Mouse (Mus musculus): ENCODE data around the gene Retreg1. TPM values are rescaled to one million over a fixed set of nuclear protein-coding genes. Genes with fewer than 3 reads are reported as not detected.

The Retreg1 gene
- polyA plus RNA-seq, 1 experiment from 2014 or later: 19.5 TPM

GRCm38 (mm10) chr15:25869129-25869528, 26.1 kb downstream of the Retreg1 start:
- Histone ChIP-seq H3K27me3 (ENCODE audit: control insufficient read depth, insufficient read depth, low read length) (no peaks in the 10 kb centered on the region), H3K36me3 (ENCODE audit: control insufficient read depth, insufficient read depth, low read length) (no peaks in the 10 kb centered on the region), H3K9me3 (replicated peaks; ENCODE audit: control insufficient read depth, low read length) (no peaks in the 10 kb centered on the region), H3K9ac (ENCODE audit: low read length) (no peak overlapping the region), H3K27ac (ENCODE audit: low read length) (no peak overlapping the region), H3K4me3 (replicated peaks; ENCODE audit: low read length) (no peak overlapping the region), H3K4me2 (ENCODE audit: low read depth, low read length) (no peak overlapping the region), H3K4me1 (ENCODE audit: control insufficient read depth, insufficient read depth, low read length) (no peaks in the 10 kb centered on the region)
- ATAC-seq (ENCODE audit: insufficient read depth, low FRiP score): no peak
- 54% methylated on average over 5 of the region's 5 CpGs for WGBS

DNA sequence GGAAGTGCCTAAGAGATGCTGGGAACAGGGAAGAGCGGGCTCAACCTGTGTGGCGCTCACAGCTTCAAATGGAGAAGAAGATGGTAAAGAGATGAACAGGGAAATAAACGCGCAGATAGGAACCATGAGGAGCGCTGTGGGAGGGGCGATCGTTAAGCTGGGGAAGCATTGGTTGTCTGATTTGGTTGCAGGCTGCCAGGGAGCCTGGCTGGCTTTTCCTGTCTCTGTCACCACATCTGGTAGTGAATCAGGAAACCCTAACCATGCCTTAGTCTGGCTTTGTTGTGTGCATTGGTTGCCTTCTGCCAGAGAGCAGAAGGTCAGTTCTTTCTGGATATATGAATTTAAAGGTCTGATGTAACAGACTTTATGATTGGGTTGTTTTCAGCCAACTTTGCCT, 28.5 kb downstream of the Retreg1 start:
- Histone ChIP-seq H3K4me3 (replicated peaks; ENCODE audit: low read length) (no peak overlapping the region), H3K4me2 (ENCODE audit: low read depth, low read length) (no peak overlapping the region), H3K4me1 (ENCODE audit: control insufficient read depth, insufficient read depth, low read length) (peaks cover under 1% of the 10 kb centered on the region; the same call in 1 of the 2 replicates), H3K9ac (ENCODE audit: low read length) (no peak overlapping the region), H3K27ac (ENCODE audit: low read length) (no peak overlapping the region), H3K27me3 (ENCODE audit: control insufficient read depth, insufficient read depth, low read length) (no peaks in the 10 kb centered on the region), H3K9me3 (replicated peaks; ENCODE audit: control insufficient read depth, low read length) (no peaks in the 10 kb centered on the region), H3K36me3 (ENCODE audit: control insufficient read depth, insufficient read depth, low read length) (no peaks in the 10 kb centered on the region)
- no peak for ATAC-seq (ENCODE audit: insufficient read depth, low FRiP score)
- WGBS: 93% methylated on average over 7 of the region's 7 CpGs

- Histone ChIP-seq H3K27ac (ENCODE audit: low read length) (no peak overlapping the region), H3K4me1 (ENCODE audit: control insufficient read depth, insufficient read depth, low read length) (peaks cover 5% of the 10 kb centered on the region; the same call in 1 of the 2 replicates), H3K4me2 (ENCODE audit: low read depth, low read length) (peak overlapping the region; percentile 35; the same call in 1 of the 2 replicates), H3K36me3 (ENCODE audit: control insufficient read depth, insufficient read depth, low read length) (no peaks in the 10 kb centered on the region), H3K27me3 (ENCODE audit: control insufficient read depth, insufficient read depth, low read length) (no peaks in the 10 kb centered on the region), H3K4me3 (replicated peaks; ENCODE audit: low read length) (no peak overlapping the region), H3K9ac (ENCODE audit: low read length) (no peak overlapping the region), H3K9me3 (replicated peaks; ENCODE audit: control insufficient read depth, low read length) (no peaks in the 10 kb centered on the region)
- no peak for ATAC-seq (ENCODE audit: insufficient read depth, low FRiP score)
- WGBS: 62% methylated on average over 9 of the region's 9 CpGs
Measured at GRCm38 (mm10) chr15:25872118-25872517, 29.1 kb downstream of the Retreg1 start.

GRCm38 (mm10) chr15:25872657-25873056, 29.7 kb downstream of the Retreg1 start:
- WGBS: 76% methylated on average over 9 of the region's 9 CpGs
- no peak overlapping the region for H3K27ac ChIP-seq (ENCODE audit: low read length)

GRCm38 (mm10) chr15:25873536-25873935, 30.6 kb downstream of the Retreg1 start:
- Histone ChIP-seq H3K9me3 (replicated peaks; ENCODE audit: control insufficient read depth, low read length) (no peaks in the 10 kb centered on the region), H3K36me3 (ENCODE audit: control insufficient read depth, insufficient read depth, low read length) (no peaks in the 10 kb centered on the region), H3K27ac (ENCODE audit: low read length) (no peak overlapping the region), H3K4me3 (replicated peaks; ENCODE audit: low read length) (no peak overlapping the region), H3K9ac (ENCODE audit: low read length) (no peak overlapping the region), H3K27me3 (ENCODE audit: control insufficient read depth, insufficient read depth, low read length) (no peaks in the 10 kb centered on the region), H3K4me2 (ENCODE audit: low read depth, low read length) (no peak overlapping the region), H3K4me1 (ENCODE audit: control insufficient read depth, insufficient read depth, low read length) (peaks cover 5% of the 10 kb centered on the region; the same call in 1 of the 2 replicates)
- 56% methylated on average over 1 of the region's 1 CpGs for WGBS
- no peak for ATAC-seq (ENCODE audit: insufficient read depth, low FRiP score)

More at GRCm38 (mm10) chr15:25872657-25873056, 29.7 kb downstream of the Retreg1 start:
- Histone ChIP-seq H3K27me3 (ENCODE audit: control insufficient read depth, insufficient read depth, low read length) (no peaks in the 10 kb centered on the region), H3K4me2 (ENCODE audit: low read depth, low read length) (no peak overlapping the region), H3K36me3 (ENCODE audit: control insufficient read depth, insufficient read depth, low read length) (no peaks in the 10 kb centered on the region), H3K9me3 (replicated peaks; ENCODE audit: control insufficient read depth, low read length) (no peaks in the 10 kb centered on the region), H3K4me3 (replicated peaks; ENCODE audit: low read length) (no peak overlapping the region), H3K9ac (ENCODE audit: low read length) (no peak overlapping the region), H3K4me1 (ENCODE audit: control insufficient read depth, insufficient read depth, low read length) (peaks cover 5% of the 10 kb centered on the region; the same call in 1 of the 2 replicates)
- no peak for ATAC-seq (ENCODE audit: insufficient read depth, low FRiP score)

GRCm38 (mm10) chr15:25876601-25877161, 33.7 kb downstream of the Retreg1 start:
- no peaks in the 10 kb centered on the region for H3K36me3 ChIP-seq (ENCODE audit: control insufficient read depth, insufficient read depth, low read length)
- H3K9ac ChIP-seq (ENCODE audit: low read length): no peak overlapping the region
- H3K27me3 ChIP-seq (ENCODE audit: control insufficient read depth, insufficient read depth, low read length): no peaks in the 10 kb centered on the region
- peaks cover 5% of the 10 kb centered on the region; the same call in 1 of the 2 replicates for H3K4me1 ChIP-seq (ENCODE audit: control insufficient read depth, insufficient read depth, low read length)
- ATAC-seq (ENCODE audit: insufficient read depth, low FRiP score): no peak
- WGBS: 42% methylated on average over 15 of the region's 15 CpGs
- H3K9me3 ChIP-seq (replicated peaks; ENCODE audit: control insufficient read depth, low read length): no peaks in the 10 kb centered on the region
- H3K27ac ChIP-seq (ENCODE audit: low read length): no peak overlapping the region
- no peak overlapping the region for H3K4me3 ChIP-seq (replicated peaks; ENCODE audit: low read length)
- no peak overlapping the region for H3K4me2 ChIP-seq (ENCODE audit: low read depth, low read length)

DNA sequence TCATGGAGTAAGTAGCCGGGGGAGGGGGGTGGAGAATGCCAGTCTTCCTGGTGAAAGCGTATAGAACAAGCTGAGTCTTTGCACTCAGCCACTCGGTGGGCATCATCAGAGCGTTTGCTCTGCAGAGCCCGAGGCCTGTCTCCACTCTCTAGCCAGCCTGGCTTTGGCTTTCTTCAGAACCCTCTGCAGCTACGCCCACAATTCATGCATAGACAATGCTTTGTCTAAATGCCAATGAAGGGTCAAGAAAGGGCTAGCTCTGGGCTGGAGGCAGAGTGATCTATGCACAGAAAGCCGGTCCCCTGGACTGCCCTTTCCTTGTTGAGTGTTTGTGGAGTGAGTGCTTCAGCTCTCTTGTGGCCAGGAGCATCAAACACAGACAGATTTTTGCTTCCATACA, 34.8 kb downstream of the Retreg1 start:
- Histone ChIP-seq H3K36me3 (ENCODE audit: control insufficient read depth, insufficient read depth, low read length) (no peaks in the 10 kb centered on the region), H3K27me3 (ENCODE audit: control insufficient read depth, insufficient read depth, low read length) (no peaks in the 10 kb centered on the region), H3K27ac (ENCODE audit: low read length) (no peak overlapping the region), H3K9me3 (replicated peaks; ENCODE audit: control insufficient read depth, low read length) (no peaks in the 10 kb centered on the region), H3K4me1 (ENCODE audit: control insufficient read depth, insufficient read depth, low read length) (peaks cover 5% of the 10 kb centered on the region; the same call in 1 of the 2 replicates), H3K4me2 (ENCODE audit: low read depth, low read length) (no peak overlapping the region), H3K9ac (ENCODE audit: low read length) (no peak overlapping the region), H3K4me3 (replicated peaks; ENCODE audit: low read length) (no peak overlapping the region)
- no peak for ATAC-seq (ENCODE audit: insufficient read depth, low FRiP score)
- 62% methylated on average over 7 of the region's 7 CpGs for WGBS

DNA sequence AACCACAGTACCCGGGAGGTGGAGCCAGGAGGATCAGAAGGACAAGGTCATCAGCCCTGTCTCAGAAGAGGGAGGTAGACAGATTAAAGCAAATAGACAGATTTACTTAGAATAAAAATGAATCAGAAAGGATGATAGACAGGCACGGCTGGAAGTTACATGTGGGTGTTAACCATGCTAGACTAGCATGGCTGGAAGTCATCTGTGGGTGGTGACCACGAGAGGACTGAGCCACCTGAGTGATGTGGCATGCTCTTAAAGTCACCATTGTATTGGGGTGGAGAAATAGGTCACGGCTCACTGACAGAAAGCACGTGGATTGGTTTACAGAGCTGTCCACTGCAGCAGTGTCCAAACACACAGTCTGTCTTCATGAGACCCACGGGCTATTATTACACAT, 36.2 kb downstream of the Retreg1 start:
- H3K27ac ChIP-seq (ENCODE audit: low read length): no peak overlapping the region

DNA sequence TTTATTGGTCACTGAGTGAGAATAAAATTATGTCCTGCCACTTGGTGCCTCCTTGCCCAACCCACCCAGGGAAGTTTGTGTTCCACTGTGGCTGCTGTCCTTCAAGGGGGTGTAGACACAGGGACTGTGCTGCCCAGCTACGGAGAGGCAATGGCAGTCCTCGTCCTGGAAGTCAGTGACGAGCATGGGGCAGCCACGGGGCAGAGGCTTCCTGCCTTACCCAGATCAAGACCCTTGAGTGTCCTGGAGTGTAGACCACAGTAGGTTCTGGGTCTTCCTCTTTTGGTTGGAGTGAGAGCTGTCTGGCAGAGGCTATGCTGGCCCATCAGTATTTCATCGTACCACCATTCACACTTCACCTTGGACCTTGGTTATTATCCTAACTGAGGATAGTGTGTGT, 37.2 kb downstream of the Retreg1 start:
- ATAC-seq (ENCODE audit: insufficient read depth, low FRiP score): no peak
- no peak overlapping the region for H3K4me2 ChIP-seq (ENCODE audit: low read depth, low read length)
- 86% methylated on average over 5 of the region's 5 CpGs for WGBS
- no peaks in the 10 kb centered on the region for H3K36me3 ChIP-seq (ENCODE audit: control insufficient read depth, insufficient read depth, low read length)
- H3K9ac ChIP-seq (ENCODE audit: low read length): no peak overlapping the region
- no peaks in the 10 kb centered on the region for H3K9me3 ChIP-seq (replicated peaks; ENCODE audit: control insufficient read depth, low read length)
- H3K4me1 ChIP-seq (ENCODE audit: control insufficient read depth, insufficient read depth, low read length): peaks cover 10% of the 10 kb centered on the region; the same call in 1 of the 2 replicates
- no peak overlapping the region for H3K4me3 ChIP-seq (replicated peaks; ENCODE audit: low read length)
- no peak overlapping the region for H3K27ac ChIP-seq (ENCODE audit: low read length)
- H3K27me3 ChIP-seq (ENCODE audit: control insufficient read depth, insufficient read depth, low read length): no peaks in the 10 kb centered on the region

More for the DNA sequence above, 36.2 kb downstream of the Retreg1 start:
- ATAC-seq (ENCODE audit: insufficient read depth, low FRiP score): no peak
- H3K4me1 ChIP-seq (ENCODE audit: control insufficient read depth, insufficient read depth, low read length): peaks cover 10% of the 10 kb centered on the region; the same call in 1 of the 2 replicates
- H3K4me2 ChIP-seq (ENCODE audit: low read depth, low read length): no peak overlapping the region
- H3K9me3 ChIP-seq (replicated peaks; ENCODE audit: control insufficient read depth, low read length): no peaks in the 10 kb centered on the region
- WGBS: 69% methylated on average over 6 of the region's 6 CpGs
- H3K36me3 ChIP-seq (ENCODE audit: control insufficient read depth, insufficient read depth, low read length): no peaks in the 10 kb centered on the region
- no peak overlapping the region for H3K9ac ChIP-seq (ENCODE audit: low read length)
- H3K4me3 ChIP-seq (replicated peaks; ENCODE audit: low read length): no peak overlapping the region
- no peaks in the 10 kb centered on the region for H3K27me3 ChIP-seq (ENCODE audit: control insufficient read depth, insufficient read depth, low read length)

Data from stomach, embryonic 16.5 days (tissue).